ENCODE assay signal across 8 mouse cellular contexts in the genomic region with DNA sequence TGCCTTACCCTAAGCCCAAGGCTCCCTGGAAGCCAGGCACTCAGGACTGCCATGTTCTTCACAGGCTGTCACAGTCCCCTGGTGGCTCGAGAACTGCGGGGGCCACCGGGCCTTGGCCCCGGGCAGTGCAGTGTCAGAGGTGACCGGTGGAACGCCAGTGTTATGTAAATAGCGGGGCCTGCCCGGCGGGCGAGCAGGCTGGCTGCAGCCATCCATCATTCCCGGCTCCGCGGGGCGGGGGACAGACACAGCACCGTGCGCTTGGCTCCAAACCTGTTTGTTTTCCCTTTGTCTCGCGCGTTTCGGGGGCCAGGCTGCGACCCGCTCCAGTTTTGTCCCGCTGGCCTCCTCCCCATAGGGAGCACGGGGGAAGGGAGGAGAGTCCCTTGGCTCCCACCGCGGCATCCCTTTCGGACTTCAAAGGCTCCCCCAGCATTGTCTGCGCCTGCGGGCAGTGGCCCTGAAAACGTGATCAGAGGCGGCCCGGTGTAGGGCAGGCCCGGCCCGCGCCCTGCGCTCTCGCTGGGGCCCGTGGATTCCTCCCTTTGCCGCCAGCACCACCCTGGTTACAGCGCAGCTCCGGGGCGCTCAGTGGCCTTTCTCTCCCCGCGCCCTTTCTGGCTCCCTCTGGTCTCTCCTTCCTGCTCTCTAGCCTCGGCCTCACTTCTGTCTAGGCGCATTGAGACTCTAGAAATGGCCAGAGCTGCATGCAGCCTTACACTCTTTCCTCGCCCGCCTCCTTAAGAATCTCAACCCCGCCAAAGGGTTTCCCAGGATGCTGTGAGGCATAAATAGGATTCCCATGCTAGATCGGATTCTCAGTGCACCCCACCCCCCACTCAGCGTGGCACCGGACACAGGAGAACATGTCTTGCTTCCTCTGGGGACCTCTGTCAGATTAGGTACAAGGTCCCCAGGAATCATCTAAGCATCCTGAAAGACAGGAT.
DNase-seq lines count a peak whose midpoint lies in the region; ATAC-seq and TF ChIP-seq lines count a peak whose summit lies in the region.

No protein-coding gene starts in this region.

- WGBS in cerebellum, adult 2 months: 19% methylated on average over 52 of the region's 52 CpGs
- WGBS in hindbrain, embryonic 10.5 days: 1% methylated on average over 52 of the region's 52 CpGs

- DNase-seq in cerebellum, adult 2 months: peak in 1 of 2 experiments; percentile 26
- DNase-seq in cerebellum, adult 18-20 months: no peak
- DNase-seq in adrenal gland, postnatal 14 days: peak; percentile 73
- peak; percentile 94 for DNase-seq in hindbrain, embryonic 10.5 days (ENCODE audit: low spot score)
- DNase-seq in liver: peak; percentile 30
- DNase-seq in retina, adult 2 months (ENCODE audit: low read depth, low spot score): peak; percentile 86
- DNase-seq in T-cell, adult 2 months (ENCODE audit: low spot score): no peak

- H3K4me1 ChIP-seq in cerebellum, adult 2 months (ENCODE audit: control insufficient read depth, insufficient read depth, low read length): no peaks in the 10 kb centered on the region
- peaks cover 99% of the 10 kb centered on the region for H3K4me1 ChIP-seq in hindbrain, embryonic 10.5 days (replicated peaks)

- peak overlapping the region; percentile 21 for H3K4me3 ChIP-seq in cerebellum, adult 2 months (replicated peaks; ENCODE audit: insufficient read depth, low read depth, low read length)
- peak overlapping the region; percentile 47 for H3K4me3 ChIP-seq in hindbrain, embryonic 10.5 days

- no peaks in the 10 kb centered on the region; the same call in 1 of the 2 replicates for H3K27me3 ChIP-seq in cerebellum, adult 2 months (ENCODE audit: control insufficient read depth, insufficient read depth, low read length)
- peaks cover 97% of the 10 kb centered on the region for H3K27me3 ChIP-seq in hindbrain, embryonic 10.5 days (ENCODE audit: insufficient read depth, poor library complexity, severe bottlenecking)

- no peak for ATAC-seq in megakaryocyte, adult 5-6 weeks (ENCODE audit: poor library complexity, severe bottlenecking)

- TF ChIP-seq CTCF in cerebellum, adult 2 months (IDR thresholded peaks at IDR 0.05; ENCODE audit: borderline replicate concordance, insufficient read depth, low read depth, low read length): no peak

- no peaks in the 10 kb centered on the region for H3K36me3 ChIP-seq in hindbrain, embryonic 10.5 days

- TF ChIP-seq POLR2A in cerebellum, adult 2 months (IDR thresholded peaks at IDR 0.05; ENCODE audit: borderline replicate concordance, insufficient read depth, low read length): no peak

- H3K27ac ChIP-seq in cerebellum, adult 2 months (ENCODE audit: insufficient read depth, low read length): no peak overlapping the region
- H3K27ac ChIP-seq in hindbrain, embryonic 10.5 days: peak overlapping the region; percentile 93

- H3K9me3 ChIP-seq in hindbrain, embryonic 10.5 days: no peaks in the 10 kb centered on the region

Comparison
In these comparisons a context has a peak if more than half of its experiments do, and no peak if none do; other contexts are left out.
1. DNase-seq: peak in adrenal gland, postnatal 14 days (single experiment), hindbrain, embryonic 10.5 days (single experiment), liver (single experiment) and retina, adult 2 months (single experiment); none in cerebellum, adult 18-20 months (0 of 2) and T-cell, adult 2 months (single experiment).